Mouse (Mus musculus): Measurements from ENCODE around the gene Kiss1r.

Gene Kiss1r

GRCm38 (mm10) chr10:79897316-79898245, 19.2 kb upstream of the Kiss1r start:
- no peak for DNase-seq

GRCm38 (mm10) chr10:79900951-79901410, 15.8 kb upstream of the Kiss1r start:
- DNase-seq = no peak

- peak; percentile 61 for DNase-seq
These were observed 10.1 kb upstream of the Kiss1r start for GRCm38 (mm10) chr10:79906712-79907111.

- DNase-seq = peak; percentile 64
These were observed 9.4 kb upstream of the Kiss1r start for GRCm38 (mm10) chr10:79907415-79907814.

- peak; percentile 98 for DNase-seq
These were observed 8.3 kb upstream of the Kiss1r start, which contains the start of gene Med16 for GRCm38 (mm10) chr10:79908167-79909091. TSS of gene Med16 (minus strand) at chr10:79908923.

- DNase-seq = no peak
These were observed 7.5 kb upstream of the Kiss1r start for GRCm38 (mm10) chr10:79909092-79909922.

- DNase-seq = no peak
These were observed 6.2 kb upstream of the Kiss1r start, which contains the start of gene Gm26602 for GRCm38 (mm10) chr10:79910556-79910955. TSS of gene Gm26602 (plus strand) at chr10:79910856.

GRCm38 (mm10) chr10:79912412-79912811, 4.4 kb upstream of the Kiss1r start:
- no peak for DNase-seq

- DNase-seq = no peak
These were observed 2.4 kb upstream of the Kiss1r start for GRCm38 (mm10) chr10:79914131-79914947.

GRCm38 (mm10) chr10:79914948-79915596, 1.7 kb upstream of the Kiss1r start:
- DNase-seq = peak; percentile 46

GRCm38 (mm10) chr10:79916081-79916480, 690 bp upstream of the Kiss1r start:
- peak; percentile 58 for DNase-seq

- DNase-seq = peak; percentile 54
These were observed 845 bp downstream of the Kiss1r start for GRCm38 (mm10) chr10:79917532-79918100.

- DNase-seq = peak; percentile 59
These were observed 1.7 kb downstream of the Kiss1r start for GRCm38 (mm10) chr10:79918231-79919078.

- peak; percentile 57 for DNase-seq
These were observed 2.6 kb downstream of the Kiss1r start for GRCm38 (mm10) chr10:79919251-79919849.

GRCm38 (mm10) chr10:79920056-79920890, 3.5 kb downstream of the Kiss1r start:
- DNase-seq = peak; percentile 51

- peak; percentile 47 for DNase-seq
These were observed 4.3 kb downstream of the Kiss1r start, which contains the start of gene R3hdm4 for GRCm38 (mm10) chr10:79920958-79921535. TSS of gene R3hdm4 (minus strand) at chr10:79921208.

- peak; percentile 55 for DNase-seq
These were observed 4.8 kb downstream of the Kiss1r start for GRCm38 (mm10) chr10:79921572-79921971.

All from cerebellum, adult 9-10 months (tissue).